Mouse (Mus musculus) 416B (cell line): ENCODE results near the gene Strip1.
A peak's percentile ranks its signal among the peaks of the same experiment; 100 is the strongest.

ENCODE experiments used
- DNase-seq: peaks from one replicate; pipeline ENCODE4 v3.0.0; 2011; ENCODE audit warnings: low read depth

The Strip1 gene

GRCm38 (mm10) chr3:107627641-107628040 lies 3.9 kb downstream of the Strip1 start:
- DNase-seq = no peak

DNA sequence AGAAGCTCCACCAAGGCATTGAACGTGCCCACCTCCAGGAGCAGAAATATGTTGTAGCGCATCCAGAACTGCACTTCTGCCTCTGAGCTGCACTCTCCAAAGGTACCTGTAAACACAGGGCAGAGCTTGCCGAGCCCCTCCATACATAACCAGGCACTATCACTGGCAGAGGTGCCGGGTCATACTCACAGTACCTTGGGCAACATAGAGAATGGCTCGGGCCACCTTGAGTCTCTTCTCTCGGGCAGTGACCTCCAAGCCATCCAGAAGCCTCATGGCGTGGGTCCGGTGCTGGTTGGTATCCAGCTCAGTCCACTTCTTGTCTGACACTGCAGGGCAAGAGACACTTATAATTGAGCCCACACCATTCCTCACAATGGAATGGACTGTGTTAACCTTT lies 4.7 kb downstream of the Strip1 start:
- DNase-seq = no peak

GRCm38 (mm10) chr3:107625536-107625935 lies 6.0 kb downstream of the Strip1 start:
- no peak for DNase-seq

GRCm38 (mm10) chr3:107624424-107624823 lies 7.1 kb downstream of the Strip1 start:
- no peak for DNase-seq

- no peak for DNase-seq
These were observed 9.0 kb downstream of the Strip1 start for GRCm38 (mm10) chr3:107622537-107622936.

DNA sequence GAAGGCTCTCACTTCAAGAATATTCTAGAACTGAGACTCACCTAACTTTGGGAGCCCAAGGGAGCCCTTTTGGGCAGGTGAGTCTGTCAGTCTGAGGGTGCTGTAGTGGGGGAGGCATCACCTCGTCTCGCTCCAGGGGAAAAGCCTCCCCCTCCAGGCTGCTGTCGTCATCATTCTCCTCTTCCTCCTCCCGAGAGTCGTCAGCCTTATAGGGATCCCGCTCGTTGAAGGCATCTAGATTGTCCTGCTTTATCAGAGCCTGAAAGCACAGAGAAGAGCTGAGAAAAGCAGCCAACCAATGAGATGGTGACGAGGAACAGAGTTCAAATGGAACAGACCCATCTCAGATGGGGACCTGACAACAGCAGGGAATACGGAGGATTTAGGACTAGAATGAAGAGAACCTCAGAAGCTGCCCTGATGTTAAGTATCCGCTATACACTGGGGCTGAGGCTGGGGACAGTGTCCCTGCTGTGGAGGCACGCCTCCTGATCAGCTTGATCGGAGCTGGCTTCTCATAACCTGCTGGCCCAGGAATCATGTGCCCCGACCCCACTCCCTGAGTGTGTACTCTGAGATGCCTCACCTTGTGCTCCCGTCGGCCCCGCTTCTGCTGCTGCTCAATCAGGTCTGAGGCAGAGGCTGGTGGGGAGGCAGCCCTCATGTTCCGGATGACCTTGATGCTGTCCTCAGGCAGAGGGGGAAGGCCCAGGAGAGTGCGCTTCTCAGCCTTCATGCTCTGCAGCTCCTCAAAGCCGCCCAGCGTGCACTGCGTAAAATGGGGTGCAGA lies 10.0 kb downstream of the Strip1 start:
- no peak for DNase-seq

- DNase-seq = no peak
These were observed 11.6 kb downstream of the Strip1 start for GRCm38 (mm10) chr3:107619911-107620310.

DNA sequence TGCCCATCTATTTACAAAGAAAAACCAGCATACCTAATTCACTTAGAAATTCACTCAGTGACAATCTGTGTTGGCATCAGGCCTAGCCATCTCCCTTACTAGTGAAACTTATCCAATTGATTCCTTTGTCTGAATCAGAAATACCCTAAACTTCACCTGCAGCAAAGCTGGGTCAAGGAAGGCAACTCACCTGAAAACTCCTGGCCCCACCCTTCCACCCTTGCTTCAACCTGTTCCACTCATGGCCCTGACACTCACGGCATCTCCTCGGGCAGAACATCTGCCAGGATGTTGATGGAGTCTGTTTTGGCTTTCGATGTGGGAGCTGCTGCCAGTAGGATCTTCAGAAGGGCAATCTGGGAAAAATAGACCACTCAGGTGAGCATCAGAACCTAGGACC lies 13.7 kb downstream of the Strip1 start:
- DNase-seq = no peak

- DNase-seq = peak; percentile 36
These were observed 18.5 kb downstream of the Strip1 start for GRCm38 (mm10) chr3:107612902-107613525.

GRCm38 (mm10) chr3:107611394-107611793 lies 20.1 kb downstream of the Strip1 start:
- DNase-seq = no peak

DNA sequence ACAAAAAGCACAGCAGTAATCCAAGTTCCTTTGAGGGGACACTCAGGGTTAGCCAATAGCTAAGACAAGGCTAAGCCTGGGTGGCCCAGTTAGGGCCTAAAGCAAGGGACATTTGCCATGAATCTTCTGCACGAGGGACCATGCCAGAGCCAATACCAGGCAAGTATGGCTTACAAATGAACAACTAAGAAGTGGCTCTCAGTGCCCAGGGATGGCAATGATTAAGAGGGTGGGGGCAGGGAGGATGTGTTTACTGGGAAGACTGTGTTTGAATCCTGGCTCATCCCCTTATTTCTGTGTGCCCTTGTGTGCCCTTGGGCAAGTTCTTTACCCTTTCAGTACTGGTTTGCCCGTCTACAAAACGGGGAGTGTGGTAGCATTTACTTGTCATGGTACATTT lies 22.1 kb downstream of the Strip1 start:
- DNase-seq = no peak

DNA sequence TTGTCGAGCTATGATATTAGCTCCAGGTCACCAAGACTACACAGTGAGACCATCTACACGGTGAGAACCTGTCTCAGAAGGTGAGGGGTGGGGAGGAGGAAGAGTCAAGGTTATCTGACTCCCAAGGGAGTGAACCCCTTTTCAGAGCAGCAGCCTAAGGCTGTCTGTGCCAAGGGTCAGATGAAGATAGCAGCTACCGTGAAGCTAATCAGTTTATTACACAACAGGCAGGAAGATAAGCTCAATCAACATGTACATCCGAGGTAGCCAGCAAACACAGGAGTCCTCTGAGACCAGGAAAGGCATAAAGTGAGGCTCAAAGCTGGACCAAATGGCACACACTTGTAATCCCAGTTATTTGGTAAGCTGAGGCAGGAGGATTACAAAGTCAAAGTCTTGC lies 22.7 kb downstream of the Strip1 start:
- DNase-seq = no peak

DNA sequence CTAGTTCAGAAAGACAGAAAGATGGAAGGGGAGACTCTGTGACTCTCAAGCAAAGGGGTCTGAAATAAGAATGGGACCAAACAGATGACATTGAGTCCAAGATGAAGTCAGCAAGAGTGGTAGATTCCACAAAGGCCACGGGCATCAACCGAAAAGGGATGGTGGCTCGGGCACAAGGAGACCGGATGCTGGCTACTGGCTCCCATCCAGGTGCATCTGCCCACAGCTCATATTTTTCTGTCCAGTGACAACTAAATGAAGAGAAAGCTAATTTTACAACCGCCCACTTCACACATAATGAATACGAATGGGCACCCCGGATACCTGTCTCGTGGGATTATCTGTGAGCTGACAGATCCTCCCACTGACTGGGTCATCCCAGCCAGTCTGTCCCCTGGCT lies 24.3 kb downstream of the Strip1 start:
- DNase-seq = no peak

- peak; percentile 49 for DNase-seq
These were observed 26.2 kb downstream of the Strip1 start for GRCm38 (mm10) chr3:107605304-107605703.

GRCm38 (mm10) chr3:107600127-107600526 lies 31.4 kb downstream of the Strip1 start:
- no peak for DNase-seq

DNA sequence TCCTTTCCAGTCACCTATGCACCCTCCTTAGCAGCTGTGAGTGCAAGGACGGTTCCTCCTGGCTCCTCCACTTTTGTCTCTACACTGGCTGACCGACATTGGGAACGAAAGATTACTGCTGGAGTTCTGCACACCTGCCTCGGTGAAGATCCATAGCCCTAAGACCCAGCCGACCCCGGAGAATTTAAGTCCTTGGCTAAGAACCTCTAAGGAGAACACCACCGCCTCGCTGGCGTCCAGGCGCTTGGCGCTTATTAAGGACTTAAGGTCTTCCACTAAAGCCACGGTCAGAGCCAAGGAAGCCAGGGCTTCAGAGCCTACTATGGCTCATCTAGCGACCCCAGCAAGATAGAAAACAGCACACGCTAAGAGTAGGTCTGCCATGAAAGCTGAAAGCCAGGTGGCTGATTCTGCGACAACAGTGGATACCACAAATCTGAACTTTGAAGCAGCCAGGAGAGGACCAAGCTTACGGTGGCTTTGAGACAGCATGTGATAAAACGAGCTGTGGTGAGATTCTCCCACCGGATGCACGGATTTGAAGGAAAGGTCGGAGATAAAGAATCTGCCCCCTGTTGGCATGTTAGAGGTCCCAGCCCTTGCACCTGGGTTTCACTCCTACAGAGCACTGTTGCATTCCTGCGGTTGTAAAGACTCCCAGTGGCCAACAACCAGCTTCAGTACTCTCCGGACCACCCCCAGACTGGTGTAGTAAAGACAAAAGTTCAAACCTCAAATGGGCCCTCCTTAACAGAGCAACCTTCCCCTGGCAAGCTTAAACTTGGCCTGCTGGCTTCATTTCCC lies 33.7 kb downstream of the Strip1 start:
- DNase-seq = no peak

- no peak for DNase-seq
These were observed 34.4 kb downstream of the Strip1 start for GRCm38 (mm10) chr3:107597134-107597533.

DNA sequence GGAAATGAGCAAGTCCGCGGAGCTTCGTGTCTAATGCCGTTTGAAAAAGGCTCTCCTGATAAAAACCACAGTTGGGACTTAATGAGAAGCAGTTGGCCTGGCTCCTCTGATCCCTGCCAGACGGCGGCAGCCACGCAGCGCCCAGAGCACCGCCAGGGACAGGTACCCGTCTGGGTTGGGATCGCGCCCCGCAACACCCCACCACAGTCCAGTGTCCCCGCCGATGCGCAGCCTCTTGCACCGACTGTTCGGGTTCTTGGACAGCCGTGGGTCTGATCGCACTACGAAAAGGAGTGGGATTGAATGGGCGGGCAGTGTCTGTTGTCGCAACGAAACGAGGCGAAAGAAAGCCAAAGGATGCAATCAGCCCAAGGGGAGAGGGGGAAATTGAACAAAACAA lies 34.9 kb downstream of the Strip1 start:
- DNase-seq = no peak

DNA sequence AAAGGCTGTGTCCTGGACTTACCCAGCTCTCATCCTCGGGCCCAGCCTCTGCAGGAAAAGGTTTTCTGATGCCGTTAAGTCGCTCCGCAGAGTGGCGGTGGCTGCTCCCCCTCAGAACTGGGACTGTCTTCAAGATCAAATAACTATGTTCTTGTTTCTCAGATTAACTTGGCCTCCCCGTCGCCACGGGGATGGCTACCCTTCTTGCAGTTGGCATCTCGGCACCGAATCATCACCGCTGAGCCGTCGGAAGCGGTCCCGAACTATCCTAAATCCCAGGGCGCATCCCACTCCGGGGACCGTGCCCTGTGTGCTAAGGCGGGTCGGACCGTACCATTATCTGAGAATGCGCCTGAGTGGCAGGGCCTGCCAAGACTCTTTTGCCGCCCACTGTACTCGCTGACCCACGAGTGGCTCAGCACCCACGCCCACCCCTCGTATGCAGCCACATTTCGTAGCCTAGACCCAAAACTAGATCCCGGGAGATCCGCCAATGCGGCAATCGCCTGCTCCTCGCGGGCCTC lies 35.5 kb downstream of the Strip1 start:
- DNase-seq = no peak

- DNase-seq = no peak
These were observed 36.1 kb downstream of the Strip1 start for GRCm38 (mm10) chr3:107595264-107595937.

GRCm38 (mm10) chr3:107594662-107595263 lies 36.7 kb downstream of the Strip1 start, which contains the start of gene Alx3:
Alx3 (plus strand) TSS chr3:107595031.
- no peak for DNase-seq

DNA sequence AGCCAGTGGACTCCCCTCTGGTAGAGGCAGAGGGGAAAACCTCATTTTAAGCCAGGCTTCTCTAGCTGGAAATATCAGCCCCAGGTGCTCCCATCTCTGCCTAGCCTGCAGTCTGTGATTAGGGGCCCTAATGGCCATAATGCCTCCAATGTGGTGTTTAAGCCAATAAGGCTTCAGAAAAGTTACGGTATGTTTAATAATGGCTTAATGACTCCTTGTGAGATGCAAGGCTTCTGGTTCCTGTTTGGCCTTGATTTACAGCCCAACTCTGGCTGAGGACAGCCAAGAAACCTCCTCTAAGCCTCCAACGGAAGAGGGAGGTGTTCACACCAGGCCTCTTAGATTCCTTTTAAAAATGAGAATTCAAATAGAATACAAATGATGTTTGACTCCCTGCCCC lies 37.9 kb downstream of the Strip1 start:
- no peak for DNase-seq
